Mouse (Mus musculus) frontal cortex, adult (tissue): ENCODE measurements around the gene Tarbp2.
A peak's percentile ranks its signal among the peaks of the same experiment; 100 is the strongest.

Experiments used
- ATAC-seq: cut with Nextera tagmentation; 2 replicates; pipeline ENCODE4 v1.9.2; 2017; ENCODE audit warnings: mild to moderate bottlenecking, moderate library complexity, mixed read lengths; ENCODE audit not compliant: low TSS enrichment

The Tarbp2 gene

GRCm38 (mm10) chr15:102526111-102527002 lies 8.4 kb downstream of the Tarbp2 start:
- ATAC-seq: no peak

GRCm38 (mm10) chr15:102527936-102528335 lies 9.9 kb downstream of the Tarbp2 start:
- ATAC-seq: no peak

- no peak for ATAC-seq
Measured at GRCm38 (mm10) chr15:102528396-102528795, 10.4 kb downstream of the Tarbp2 start.

GRCm38 (mm10) chr15:102530566-102530965 lies 12.6 kb downstream of the Tarbp2 start:
- no peak for ATAC-seq

- ATAC-seq: no peak
Measured at GRCm38 (mm10) chr15:102531586-102531985, 13.6 kb downstream of the Tarbp2 start.

GRCm38 (mm10) chr15:102532106-102532900 lies 14.3 kb downstream of the Tarbp2 start:
- ATAC-seq: no peak

GRCm38 (mm10) chr15:102533926-102534325 lies 15.9 kb downstream of the Tarbp2 start:
- ATAC-seq: no peak

GRCm38 (mm10) chr15:102544801-102545200 lies 26.8 kb downstream of the Tarbp2 start:
- no peak for ATAC-seq

- ATAC-seq: no peak
Measured at GRCm38 (mm10) chr15:102546246-102546645, 28.3 kb downstream of the Tarbp2 start.

GRCm38 (mm10) chr15:102546677-102547427 lies 28.9 kb downstream of the Tarbp2 start:
- ATAC-seq: peak; percentile 91

- ATAC-seq: peak; percentile 38; the same call in 1 of the 2 replicates
Measured at GRCm38 (mm10) chr15:102547478-102547877, 29.5 kb downstream of the Tarbp2 start.

- no peak for ATAC-seq
Measured at GRCm38 (mm10) chr15:102552599-102552998, 34.6 kb downstream of the Tarbp2 start.

- no peak for ATAC-seq
Measured at GRCm38 (mm10) chr15:102555581-102555980, 37.6 kb downstream of the Tarbp2 start.

GRCm38 (mm10) chr15:102557580-102557979 lies 39.6 kb downstream of the Tarbp2 start:
- ATAC-seq: no peak

GRCm38 (mm10) chr15:102562491-102562890 lies 44.5 kb downstream of the Tarbp2 start:
- ATAC-seq: no peak

- ATAC-seq: no peak
Measured at GRCm38 (mm10) chr15:102563061-102563460, 45.1 kb downstream of the Tarbp2 start.

- no peak for ATAC-seq
Measured at GRCm38 (mm10) chr15:102563681-102564080, 45.7 kb downstream of the Tarbp2 start.

GRCm38 (mm10) chr15:102567849-102568248 lies 49.9 kb downstream of the Tarbp2 start:
- ATAC-seq: no peak

- ATAC-seq: no peak
Measured at GRCm38 (mm10) chr15:102572081-102572480, 54.1 kb downstream of the Tarbp2 start.
